Mouse (Mus musculus) embryonic facial prominence, embryonic 10.5 days (tissue): ENCODE measurements around the gene AC109138.7. TPM values are rescaled to one million over a fixed set of nuclear protein-coding genes. Genes with fewer than 3 reads are reported as not detected.
A peak's percentile ranks its signal among the peaks of the same experiment; 100 is the strongest.
"Not testable (repeated sequence)": the region's sequence is repeated elsewhere in the genome, so short reads cannot be mapped to it uniquely, and the experiment has no call there.

Source experiments
- DNase-seq: peaks from one replicate; pipeline ENCODE4 v3.0.0-alpha.2; 2017; ENCODE audit warnings: low spot score
- H3K27ac ChIP-seq: fragments of 300-500 bp; sonication (generic); replicated peaks from 2 replicates; pipeline ENCODE4 v1.5.1; 2016; ENCODE audit warnings: mild to moderate bottlenecking
- H3K27me3 ChIP-seq: fragments of 300-500 bp; sonication (generic); replicated peaks from 2 replicates; pipeline ENCODE4 v1.6.1; 2016; ENCODE audit warnings: low read depth, mild to moderate bottlenecking; ENCODE audit not compliant: poor library complexity, severe bottlenecking
- H3K36me3 ChIP-seq: fragments of 300-500 bp; sonication (generic); replicated peaks from 2 replicates; pipeline ENCODE4 v1.6.1; 2016; ENCODE audit warnings: mild to moderate bottlenecking, moderate library complexity
- H3K4me1 ChIP-seq: fragments of 300-500 bp; sonication (generic); 2 replicates; pipeline ENCODE4 v1.6.1; 2016
- H3K4me3 ChIP-seq: fragments of 300-500 bp; sonication (generic); 2 replicates; pipeline ENCODE4 v1.5.1; 2016; ENCODE audit warnings: mild to moderate bottlenecking, moderate library complexity
- H3K9me3 ChIP-seq: fragments of 300-500 bp; sonication (generic); 2 replicates; pipeline ENCODE4 v1.6.1; 2016; ENCODE audit warnings: mild to moderate bottlenecking
- WGBS: fragments of 180-500 bp; shearing (Covaris S2); methylation state at CpG from one replicate; pipeline ENCODE4 v1.1.7; 2016; 5-methylcytosine and 5-hydroxymethylcytosine counted together
- polyA plus RNA-seq: library from polyadenylated mRNA; unstranded; fragments of >200 nt; fragmentation: Nextera tagmentation; extraction: Ambion mirVana; gene quantifications from 2 replicates; pipeline ENCODE4 v1.2.1, GENCODE M21; 2016

AC109138.7 gene
- polyA plus RNA-seq, 1 experiment from 2014 or later: not detected

- no peak overlapping the region for H3K4me3 ChIP-seq
- WGBS: 48% methylated on average over 1 of the region's 1 CpGs
These were observed 32.9 kb downstream of the AC109138.7 start for GRCm38 (mm10) chr19:4247010-4247409.

GRCm38 (mm10) chr19:4248683-4249082 is 34.5 kb downstream of the AC109138.7 start:
- not testable (repeated sequence) for DNase-seq
- WGBS: 67% methylated on average over 1 of the region's 1 CpGs

More at GRCm38 (mm10) chr19:4247010-4247409, 32.9 kb downstream of the AC109138.7 start:
- no peak overlapping the region for H3K27ac ChIP-seq
- H3K9me3 ChIP-seq: no peaks in the 10 kb centered on the region
- no peaks in the 10 kb centered on the region for H3K4me1 ChIP-seq
- H3K36me3 ChIP-seq: no peaks in the 10 kb centered on the region
- H3K27me3 ChIP-seq: no peaks in the 10 kb centered on the region
- DNase-seq: no peak

GRCm38 (mm10) chr19:4254230-4254629 is 40.1 kb downstream of the AC109138.7 start:
- H3K36me3 ChIP-seq: no peaks in the 10 kb centered on the region
- H3K27ac ChIP-seq: no peak overlapping the region
- H3K27me3 ChIP-seq: 0 out of 2 replicates have a peak, but pooled peaks cover 8% of the 10 kb centered on the region
- no peak overlapping the region for H3K4me3 ChIP-seq
- H3K9me3 ChIP-seq: peaks cover 2% of the 10 kb centered on the region; the same call in 1 of the 2 replicates
- 84% methylated on average over 7 of the region's 7 CpGs for WGBS
- H3K4me1 ChIP-seq: peaks cover 11% of the 10 kb centered on the region
- DNase-seq: no peak

More at GRCm38 (mm10) chr19:4248683-4249082, 34.5 kb downstream of the AC109138.7 start:
- H3K9me3 ChIP-seq, H3K27me3 ChIP-seq, H3K36me3 ChIP-seq, H3K4me3 ChIP-seq, H3K27ac ChIP-seq, H3K4me1 ChIP-seq: not testable (repeated sequence)

- Histone ChIP-seq H3K36me3 (no peaks in the 10 kb centered on the region), H3K27me3 (0 out of 2 replicates have a peak, but pooled peaks cover 8% of the 10 kb centered on the region), H3K4me3 (no peak overlapping the region), H3K4me1 (peaks cover 11% of the 10 kb centered on the region), H3K9me3 (peaks cover 2% of the 10 kb centered on the region; the same call in 1 of the 2 replicates), H3K27ac (no peak overlapping the region)
- no peak for DNase-seq
- WGBS: 72% methylated on average over 11 of the region's 11 CpGs
These were observed 41.5 kb downstream of the AC109138.7 start for GRCm38 (mm10) chr19:4255583-4256162.

GRCm38 (mm10) chr19:4257216-4257896 is 43.2 kb downstream of the AC109138.7 start:
- Histone ChIP-seq H3K27me3 (0 out of 2 replicates have a peak, but pooled peaks cover 8% of the 10 kb centered on the region), H3K27ac (peak overlapping the region; percentile 74), H3K9me3 (peaks cover 2% of the 10 kb centered on the region; the same call in 1 of the 2 replicates), H3K4me1 (peaks cover 14% of the 10 kb centered on the region), H3K36me3 (no peaks in the 10 kb centered on the region), H3K4me3 (peak overlapping the region; percentile 74)
- DNase-seq: peak; percentile 91
- under 1% methylated on average over 41 of the region's 41 CpGs for WGBS

GRCm38 (mm10) chr19:4257897-4258252 is 43.7 kb downstream of the AC109138.7 start:
- Histone ChIP-seq H3K4me1 (peaks cover 16% of the 10 kb centered on the region), H3K4me3 (peak overlapping the region; percentile 74), H3K27me3 (0 out of 2 replicates have a peak, but pooled peaks cover 9% of the 10 kb centered on the region), H3K27ac (peak overlapping the region; percentile 74), H3K36me3 (no peaks in the 10 kb centered on the region), H3K9me3 (peaks cover 2% of the 10 kb centered on the region; the same call in 1 of the 2 replicates)
- no peak for DNase-seq
- 20% methylated on average over 12 of the region's 12 CpGs for WGBS

DNA sequence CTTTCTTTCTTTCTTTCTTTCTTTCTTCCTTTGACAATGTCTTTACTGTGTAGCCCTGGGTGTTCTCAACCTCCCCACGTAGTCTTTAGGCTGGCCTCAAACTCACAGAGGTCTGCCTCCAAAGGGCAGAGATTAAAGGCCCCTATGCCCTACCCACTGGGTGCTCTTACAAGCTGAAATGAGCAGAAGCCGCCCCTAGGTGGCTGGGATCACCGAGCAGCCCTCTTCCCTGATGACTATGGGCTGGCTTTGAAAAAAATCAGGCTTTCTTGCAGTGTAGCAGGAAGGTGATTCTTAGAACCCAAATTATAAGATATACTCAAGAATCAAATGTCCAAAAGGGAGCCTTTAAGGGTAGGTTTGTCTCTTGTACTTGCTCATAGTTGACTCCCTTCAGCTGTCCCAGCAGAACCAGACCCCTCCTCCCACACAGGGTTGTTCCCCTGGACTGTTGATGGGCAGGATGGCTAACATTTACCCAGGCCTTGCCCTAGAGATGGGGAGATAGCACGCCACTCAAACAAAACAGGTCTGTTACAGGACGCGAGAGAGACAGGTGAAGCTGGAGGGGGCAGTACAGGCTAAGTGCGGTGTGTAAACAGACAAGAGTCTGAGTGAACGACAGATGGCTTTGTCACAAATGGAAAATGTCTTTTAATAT is 47.0 kb downstream of the AC109138.7 start:
- Histone ChIP-seq H3K4me3 (no peak overlapping the region), H3K9me3 (no peaks in the 10 kb centered on the region), H3K27me3 (peaks cover 28% of the 10 kb centered on the region; the same call in 1 of the 2 replicates), H3K27ac (no peak overlapping the region), H3K36me3 (no peaks in the 10 kb centered on the region), H3K4me1 (peaks cover 19% of the 10 kb centered on the region)
- no peak for DNase-seq
- WGBS: 54% methylated on average over 8 of the region's 8 CpGs

- Histone ChIP-seq H3K27me3 (peaks cover 34% of the 10 kb centered on the region), H3K4me1 (peaks cover 12% of the 10 kb centered on the region), H3K36me3 (no peaks in the 10 kb centered on the region), H3K27ac (no peak overlapping the region), H3K9me3 (no peaks in the 10 kb centered on the region), H3K4me3 (no peak overlapping the region)
- 72% methylated on average over 6 of the region's 6 CpGs for WGBS
- DNase-seq: no peak
These were observed 48.6 kb downstream of the AC109138.7 start for GRCm38 (mm10) chr19:4262756-4263155.

- peaks cover 12% of the 10 kb centered on the region for H3K4me1 ChIP-seq
- no peaks in the 10 kb centered on the region for H3K36me3 ChIP-seq
- H3K9me3 ChIP-seq: no peaks in the 10 kb centered on the region
- DNase-seq: peak; percentile 7
- H3K27ac ChIP-seq: no peak overlapping the region
- no peak overlapping the region for H3K4me3 ChIP-seq
- peaks cover 43% of the 10 kb centered on the region for H3K27me3 ChIP-seq
- WGBS: 69% methylated on average over 14 of the region's 14 CpGs
These were observed 49.5 kb downstream of the AC109138.7 start for GRCm38 (mm10) chr19:4263702-4264101.

- WGBS: 93% methylated on average over 6 of the region's 6 CpGs
These were observed 50.1 kb downstream of the AC109138.7 start for GRCm38 (mm10) chr19:4264171-4264780.

GRCm38 (mm10) chr19:4265956-4266355 is 51.8 kb downstream of the AC109138.7 start:
- no peak overlapping the region for H3K4me3 ChIP-seq
- no peak overlapping the region for H3K27ac ChIP-seq
- H3K36me3 ChIP-seq: peaks cover 6% of the 10 kb centered on the region; the same call in 1 of the 2 replicates
- peaks cover 66% of the 10 kb centered on the region for H3K27me3 ChIP-seq
- WGBS: 60% methylated on average over 4 of the region's 4 CpGs
- peak; percentile 8 for DNase-seq
- H3K4me1 ChIP-seq: peaks cover 20% of the 10 kb centered on the region
- no peaks in the 10 kb centered on the region for H3K9me3 ChIP-seq

More at GRCm38 (mm10) chr19:4264171-4264780, 50.1 kb downstream of the AC109138.7 start:
- H3K36me3 ChIP-seq: no peaks in the 10 kb centered on the region
- H3K4me1 ChIP-seq: peaks cover 18% of the 10 kb centered on the region
- H3K27ac ChIP-seq: no peak overlapping the region
- no peaks in the 10 kb centered on the region for H3K9me3 ChIP-seq
- DNase-seq: no peak
- no peak overlapping the region for H3K4me3 ChIP-seq
- H3K27me3 ChIP-seq: peaks cover 49% of the 10 kb centered on the region
